Comparison of ENCODE assay signal across 9 mouse cellular contexts in genomic region chr3:137322304-137322703, GRCm38 (mm10). TPM values are rescaled to one million over a fixed set of nuclear protein-coding genes. Genes with fewer than 3 reads are reported as not detected.
DNase-seq lines count a peak whose midpoint lies in the region; ATAC-seq and TF ChIP-seq lines count a peak whose summit lies in the region.
"Had no signal": no experiment of that assay in that cellular context is flagged by ENCODE, and none has a peak within 500 bp of the region (broad histone marks: within the 10 kb centered on the region; RNA-seq: fewer than 3 reads in every experiment).

No protein-coding gene starts in this region.

- 30% methylated on average over 12 of the region's 12 CpGs for WGBS in heart, adult 2 months
- 65% methylated on average over 12 of the region's 12 CpGs for WGBS in heart, embryonic 12.5 days
- 46% methylated on average over 12 of the region's 12 CpGs for WGBS in embryonic facial prominence, embryonic 11.5 days
- WGBS in hindbrain, embryonic 14.5 days = 26% methylated on average over 12 of the region's 12 CpGs
- WGBS in midbrain, embryonic 16.5 days = 32% methylated on average over 12 of the region's 12 CpGs

- H3K4me3 ChIP-seq in heart, adult 2 months = peak overlapping the region; percentile 11; the same call in 1 of the 2 replicates
- H3K4me3 ChIP-seq in heart, embryonic 12.5 days = no peak overlapping the region
- no peak overlapping the region for H3K4me3 ChIP-seq in embryonic facial prominence, embryonic 11.5 days (ENCODE audit: low read depth, low read length)
- H3K4me3 ChIP-seq in hindbrain, embryonic 14.5 days (replicated peaks; ENCODE audit: low read length) = no peak overlapping the region
- no peak overlapping the region for H3K4me3 ChIP-seq in midbrain, embryonic 16.5 days (ENCODE audit: low read depth, low read length)
- H3K4me3 ChIP-seq: erythroblast, embryonic 14.5 days had no signal

- H3K27me3 ChIP-seq in heart, adult 2 months (ENCODE audit: control insufficient read depth, insufficient read depth, low read length) = no peaks in the 10 kb centered on the region
- no peaks in the 10 kb centered on the region for H3K27me3 ChIP-seq in heart, embryonic 12.5 days (replicated peaks)
- no peaks in the 10 kb centered on the region for H3K27me3 ChIP-seq in embryonic facial prominence, embryonic 11.5 days (ENCODE audit: control insufficient read depth, insufficient read depth, low read length)
- H3K27me3 ChIP-seq in hindbrain, embryonic 14.5 days (ENCODE audit: control insufficient read depth, insufficient read depth, low read length) = no peaks in the 10 kb centered on the region
- H3K27me3 ChIP-seq in midbrain, embryonic 16.5 days (ENCODE audit: control insufficient read depth, insufficient read depth, low read depth, low read length) = no peaks in the 10 kb centered on the region

- no peak overlapping the region for H3K9ac ChIP-seq in heart, adult 2 months (ENCODE audit: low read depth, low read length)
- no peak overlapping the region for H3K9ac ChIP-seq in heart, embryonic 12.5 days
- H3K9ac ChIP-seq in embryonic facial prominence, embryonic 11.5 days (replicated peaks; ENCODE audit: low read length) = no peak overlapping the region
- no peak overlapping the region for H3K9ac ChIP-seq in hindbrain, embryonic 14.5 days
- no peak overlapping the region for H3K9ac ChIP-seq in midbrain, embryonic 16.5 days (ENCODE audit: low read depth, low read length)

- H3K27ac ChIP-seq in heart, adult 2 months = peak overlapping the region; percentile 68
- H3K27ac ChIP-seq in heart, embryonic 12.5 days (ENCODE audit: poor library complexity, severe bottlenecking) = no peak overlapping the region
- no peak overlapping the region for H3K27ac ChIP-seq in embryonic facial prominence, embryonic 11.5 days (replicated peaks; ENCODE audit: low read depth, low read length)
- no peak overlapping the region for H3K27ac ChIP-seq in hindbrain, embryonic 14.5 days
- no peak overlapping the region for H3K27ac ChIP-seq in midbrain, embryonic 16.5 days (ENCODE audit: low read length)

- no peak for TF ChIP-seq CTCF in heart, adult 2 months (IDR thresholded peaks at IDR 0.05)

- peaks cover 2% of the 10 kb centered on the region for H3K4me1 ChIP-seq in heart, adult 2 months (ENCODE audit: control insufficient read depth, insufficient read depth, low read length)
- peaks cover 8% of the 10 kb centered on the region; the same call in 1 of the 2 replicates for H3K4me1 ChIP-seq in heart, embryonic 12.5 days (replicated peaks)
- H3K4me1 ChIP-seq in embryonic facial prominence, embryonic 11.5 days (ENCODE audit: control insufficient read depth, insufficient read depth, low read length) = no peaks in the 10 kb centered on the region
- 0 out of 2 replicates have a peak, but pooled peaks cover 5% of the 10 kb centered on the region for H3K4me1 ChIP-seq in hindbrain, embryonic 14.5 days (replicated peaks; ENCODE audit: control insufficient read depth, insufficient read depth, low read length)
- no peaks in the 10 kb centered on the region; the same call in 1 of the 2 replicates for H3K4me1 ChIP-seq in midbrain, embryonic 16.5 days (ENCODE audit: control insufficient read depth, insufficient read depth, low read length)

- intact Hi-C loops in heart, adult 2 months (cut with DNase I) = loop anchor here (1.0 to 10.0 kb wide), 6 partner anchors 18 to 172 kb away; partner anchors contain the start of gene Emcn

- no peaks in the 10 kb centered on the region for H3K79me2 ChIP-seq in heart, adult 2 months (replicated peaks; ENCODE audit: control insufficient read depth, insufficient read depth, low read length)

- no peaks in the 10 kb centered on the region for H3K9me3 ChIP-seq in heart, embryonic 12.5 days (replicated peaks)
- no peaks in the 10 kb centered on the region for H3K9me3 ChIP-seq in embryonic facial prominence, embryonic 11.5 days (replicated peaks; ENCODE audit: control insufficient read depth, low read length)
- H3K9me3 ChIP-seq in hindbrain, embryonic 14.5 days (ENCODE audit: control insufficient read depth, low read length) = no peaks in the 10 kb centered on the region
- no peaks in the 10 kb centered on the region for H3K9me3 ChIP-seq in midbrain, embryonic 16.5 days (replicated peaks; ENCODE audit: control insufficient read depth, low read length, poor library complexity, severe bottlenecking)

- H3K36me3 ChIP-seq in heart, adult 2 months (ENCODE audit: control insufficient read depth, insufficient read depth, low read length) = no peaks in the 10 kb centered on the region
- no peaks in the 10 kb centered on the region for H3K36me3 ChIP-seq in heart, embryonic 12.5 days
- H3K36me3 ChIP-seq in embryonic facial prominence, embryonic 11.5 days (replicated peaks; ENCODE audit: control insufficient read depth, insufficient read depth, low read depth, low read length) = no peaks in the 10 kb centered on the region
- H3K36me3 ChIP-seq in hindbrain, embryonic 14.5 days (replicated peaks; ENCODE audit: control insufficient read depth, insufficient read depth) = no peaks in the 10 kb centered on the region
- no peaks in the 10 kb centered on the region for H3K36me3 ChIP-seq in midbrain, embryonic 16.5 days (ENCODE audit: control insufficient read depth, insufficient read depth, low read length)

- peak; percentile 94 for TF ChIP-seq EP300 in heart, adult 2 months (IDR thresholded peaks at IDR 0.05; ENCODE audit: insufficient read depth, low read depth, low read length)

- ATAC-seq in heart, embryonic 12.5 days (ENCODE audit: insufficient number of reproducible peaks, low FRiP score) = no peak
- ATAC-seq in embryonic facial prominence, embryonic 11.5 days (replicated peaks; ENCODE audit: insufficient number of reproducible peaks, low FRiP score, low TSS enrichment, low read depth) = peak; percentile 52; the same call in 1 of the 2 replicates
- ATAC-seq in hindbrain, embryonic 14.5 days (ENCODE audit: low FRiP score) = peak; percentile 51; the same call in 1 of the 2 replicates
- ATAC-seq in midbrain, embryonic 16.5 days = no peak

- TF ChIP-seq POLR2A in heart, adult 2 months (IDR thresholded peaks at IDR 0.05; ENCODE audit: insufficient read depth, low read depth, low read length) = no peak

- peak; percentile 37 to 62 for DNase-seq in heart, adult 2 months
- DNase-seq in embryonic facial prominence, embryonic 11.5 days (ENCODE audit: low spot score) = no peak
- DNase-seq in hindbrain, embryonic 14.5 days (ENCODE audit: low spot score) = no peak
- DNase-seq in yolk sac, embryonic 10.5 days (ENCODE audit: low spot score) = no peak
- DNase-seq in spleen, postnatal 10 days (ENCODE audit: low spot score in 2 of 2) = no peak
- DNase-seq in right cerebral cortex, postnatal 4 days = no peak

- no peak overlapping the region for H3K4me2 ChIP-seq in heart, embryonic 12.5 days
- no peak overlapping the region for H3K4me2 ChIP-seq in embryonic facial prominence, embryonic 11.5 days (ENCODE audit: low read depth, low read length)
- H3K4me2 ChIP-seq in hindbrain, embryonic 14.5 days (replicated peaks) = peak overlapping the region; percentile 26
- peak overlapping the region; percentile 20 for H3K4me2 ChIP-seq in midbrain, embryonic 16.5 days (ENCODE audit: low read length)

RNA-seq across cellular contexts. Expression of gene Emcn, which starts 18.6 kb away (rescaled TPM):
- total RNA-seq in heart, adult 2 months (2021) = 10 to 100 TPM; 47.6 to 59.4 TPM
- polyA plus RNA-seq in heart, adult 2 months (2012; rRNA removed) = 44.1 and 87.6 TPM in 2 replicates
- polyA plus RNA-seq in heart, embryonic 12.5 days (2016; fragmentation: Nextera tagmentation; extraction: Ambion mirVana) = 73.8 and 75.8 TPM in 2 replicates
- polyA plus RNA-seq in embryonic facial prominence, embryonic 11.5 days (2014; fragmentation: Nextera tagmentation; extraction: Ambion mirVana) = 42.0 and 43.2 TPM in 2 replicates
- polyA plus RNA-seq in hindbrain, embryonic 14.5 days (2014; fragmentation: Nextera tagmentation; extraction: Ambion mirVana) = 14.3 and 18.7 TPM in 2 replicates
- polyA plus RNA-seq in midbrain, embryonic 16.5 days (2015; fragmentation: Nextera tagmentation; extraction: Ambion mirVana) = 8.9 and 9.8 TPM in 2 replicates
- polyA plus RNA-seq: erythroblast, embryonic 14.5 days had no signal

Comparison
In these comparisons a context has a peak if more than half of its experiments do, and no peak if none do; other contexts are left out.
1. DNase-seq: peak in heart, adult 2 months (2 of 2); none in embryonic facial prominence, embryonic 11.5 days (single experiment), hindbrain, embryonic 14.5 days (single experiment), yolk sac, embryonic 10.5 days (single experiment), spleen, postnatal 10 days (0 of 2) and right cerebral cortex, postnatal 4 days (single experiment).
2. ATAC-seq: peak in embryonic facial prominence, embryonic 11.5 days (single experiment) and hindbrain, embryonic 14.5 days (single experiment); none in heart, embryonic 12.5 days (single experiment) and midbrain, embryonic 16.5 days (single experiment).
3. H3K4me2 ChIP-seq: peak in hindbrain, embryonic 14.5 days (single experiment) and midbrain, embryonic 16.5 days (single experiment); none in heart, embryonic 12.5 days (single experiment) and embryonic facial prominence, embryonic 11.5 days (single experiment).